Mouse (Mus musculus): ENCODE measurements around the gene Zfp560.
"Not testable (repeated sequence)": the region's sequence is repeated elsewhere in the genome, so short reads cannot be mapped to it uniquely, and the experiment has no call there.

Zfp560 gene

GRCm38 (mm10) chr9:20384532-20385342 lies at the start of gene Zfp560:
Zfp560 (minus strand) TSS chr9:20385177.
- peak; percentile 89 to 93 for DNase-seq (ENCODE audit: low spot score in 2 of 2)

- no peak for DNase-seq (ENCODE audit: low spot score in 2 of 2)
Measured at GRCm38 (mm10) chr9:20430004-20430403, 45.0 kb upstream of the Zfp560 start.

- no peak for DNase-seq (ENCODE audit: low spot score in 2 of 2)
Measured at GRCm38 (mm10) chr9:20411460-20411859, 26.5 kb upstream of the Zfp560 start.

GRCm38 (mm10) chr9:20409319-20409718 lies 24.3 kb upstream of the Zfp560 start:
- no peak for DNase-seq (ENCODE audit: low spot score in 2 of 2)

GRCm38 (mm10) chr9:20385343-20385703 lies 346 bp upstream of the Zfp560 start:
- DNase-seq (ENCODE audit: low spot score in 2 of 2), result no peak

GRCm38 (mm10) chr9:20383659-20384058 lies 1.3 kb downstream of the Zfp560 start:
- DNase-seq (ENCODE audit: low spot score in 2 of 2), result no peak

- DNase-seq (ENCODE audit: low spot score in 2 of 2), result no peak
Measured at GRCm38 (mm10) chr9:20374712-20375111, 10.3 kb downstream of the Zfp560 start.

GRCm38 (mm10) chr9:20367311-20367710 lies 17.7 kb downstream of the Zfp560 start:
- DNase-seq (ENCODE audit: low spot score in 2 of 2), result no peak

- no peak for DNase-seq (ENCODE audit: low spot score in 2 of 2)
Measured at GRCm38 (mm10) chr9:20348501-20348900, 36.5 kb downstream of the Zfp560 start.

- no peak for DNase-seq (ENCODE audit: low spot score in 2 of 2)
Measured at GRCm38 (mm10) chr9:20335994-20336393, 49.0 kb downstream of the Zfp560 start, which contains the start of gene Olfr18. Olfr18 (minus strand) TSS chr9:20336094.

- DNase-seq (ENCODE audit: low spot score in 2 of 2), result no peak
Measured at GRCm38 (mm10) chr9:20298232-20298631, 86.7 kb downstream of the Zfp560 start, which contains the start of gene Olfr873. Olfr873 (plus strand) TSS chr9:20298532.

GRCm38 (mm10) chr9:20295562-20295961 lies 89.4 kb downstream of the Zfp560 start:
- not testable (repeated sequence) for DNase-seq (ENCODE audit: low spot score in 2 of 2)

Data from cerebellum, postnatal 4 days (tissue).